Mouse (Mus musculus): ENCODE data around the gene Limd2.

Limd2 gene

DNA sequence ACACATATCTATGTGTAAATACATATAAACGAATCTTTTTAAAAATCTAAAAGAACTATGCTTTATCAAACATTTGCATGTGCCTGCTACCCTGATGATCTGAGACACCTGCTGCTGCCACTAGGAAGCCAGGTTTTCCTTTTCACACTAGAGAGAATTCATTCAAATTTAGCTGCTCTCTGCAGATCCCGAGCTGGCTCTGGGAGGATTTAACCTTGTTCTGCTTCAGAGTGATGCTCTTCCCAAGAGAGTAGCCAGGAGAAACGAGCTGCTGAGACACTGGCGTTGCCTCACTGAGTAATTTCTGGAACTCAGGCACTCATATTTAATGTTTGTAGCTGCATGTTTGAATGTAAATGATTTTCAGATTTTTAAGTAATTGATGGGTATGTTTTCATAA lies 35.9 kb downstream of the Limd2 start:
- no peak for DNase-seq

DNA sequence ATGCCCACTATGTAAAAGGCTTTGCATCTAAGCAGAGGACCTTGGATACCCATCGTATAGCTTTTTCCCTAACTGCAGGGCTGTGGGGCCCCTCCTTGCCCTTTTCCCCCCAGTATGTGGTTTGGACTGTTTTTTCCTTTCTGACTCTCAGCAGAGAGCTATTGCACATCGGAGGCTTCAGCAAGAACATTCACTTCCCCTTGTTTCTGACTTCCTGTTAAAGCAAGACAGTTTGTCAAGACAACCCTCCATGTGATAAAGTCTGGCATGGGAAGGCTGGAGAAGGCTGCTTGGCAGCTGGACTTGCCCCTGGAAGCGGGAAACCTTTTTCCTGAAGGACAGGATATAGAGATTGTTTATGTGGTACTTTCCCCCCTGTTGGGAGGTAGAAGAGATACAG lies 37.9 kb downstream of the Limd2 start:
- DNase-seq = peak; percentile 36

DNA sequence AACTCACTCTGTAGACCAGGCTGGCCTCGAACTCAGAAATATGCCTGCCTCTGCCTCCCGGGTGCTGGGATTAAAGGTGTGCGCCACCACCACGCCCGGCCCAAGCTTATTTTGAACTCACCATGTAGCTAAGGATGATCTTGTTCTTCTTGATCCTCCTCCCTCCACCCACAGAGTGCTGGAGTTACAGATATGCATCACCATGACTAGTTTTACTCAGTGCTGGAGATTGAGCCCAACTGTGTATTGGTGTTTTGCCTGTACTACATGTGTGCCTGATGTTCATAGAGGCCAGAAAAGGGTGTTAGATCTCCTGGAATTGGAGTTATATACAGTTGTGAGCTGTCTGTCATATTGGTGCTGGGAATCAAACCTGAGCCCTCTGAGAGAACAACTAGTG lies 38.4 kb downstream of the Limd2 start:
- no peak for DNase-seq

DNA sequence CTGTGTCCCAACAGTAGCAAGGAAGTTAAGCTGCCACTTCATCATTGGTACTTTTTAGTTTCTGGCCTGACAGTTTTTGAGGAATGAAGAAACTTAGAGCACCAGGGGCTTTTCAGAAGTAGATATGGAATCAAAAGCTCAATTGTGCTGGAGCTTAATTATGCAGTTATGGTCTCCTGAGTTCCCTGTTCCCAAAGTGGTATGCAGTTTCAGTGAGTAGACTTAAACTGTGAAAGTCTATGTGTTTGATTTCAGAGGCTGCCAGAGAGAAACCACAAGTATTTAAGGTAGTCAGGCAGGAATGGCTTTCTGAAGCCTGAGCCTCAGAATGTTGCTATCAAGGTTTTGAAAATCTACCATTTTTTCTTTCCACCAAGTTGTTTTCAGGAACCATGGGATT lies 49.0 kb downstream of the Limd2 start:
- DNase-seq = no peak

Measured in thymus, postnatal 4 days (tissue).